Mouse (Mus musculus): ENCODE measurements around the gene Ptprg.

Ptprg gene

GRCm38 (mm10) chr14:11592650-11593049 is 39.3 kb downstream of the Ptprg start:
- Histone ChIP-seq H3K4me3 (replicated peaks; ENCODE audit: low read length) (no peak overlapping the region), H3K27me3 (ENCODE audit: insufficient read depth, low read length) (no peaks in the 10 kb centered on the region), H3K4me1 (replicated peaks; ENCODE audit: low read depth, low read length) (peaks cover 48% of the 10 kb centered on the region), H3K9me3 (ENCODE audit: low read length) (no peaks in the 10 kb centered on the region), H3K36me3 (ENCODE audit: insufficient read depth, low read length) (no peaks in the 10 kb centered on the region)
- TF ChIP-seq CTCF (conservative IDR thresholded peaks at IDR 0.05; ENCODE audit: low read length) (no peak), POU5F1 (IDR thresholded peaks at IDR 0.05; ENCODE audit: borderline replicate concordance, low read length) (no peak), NANOG (IDR thresholded peaks at IDR 0.05; ENCODE audit: borderline replicate concordance, low read length) (no peak)

DNA sequence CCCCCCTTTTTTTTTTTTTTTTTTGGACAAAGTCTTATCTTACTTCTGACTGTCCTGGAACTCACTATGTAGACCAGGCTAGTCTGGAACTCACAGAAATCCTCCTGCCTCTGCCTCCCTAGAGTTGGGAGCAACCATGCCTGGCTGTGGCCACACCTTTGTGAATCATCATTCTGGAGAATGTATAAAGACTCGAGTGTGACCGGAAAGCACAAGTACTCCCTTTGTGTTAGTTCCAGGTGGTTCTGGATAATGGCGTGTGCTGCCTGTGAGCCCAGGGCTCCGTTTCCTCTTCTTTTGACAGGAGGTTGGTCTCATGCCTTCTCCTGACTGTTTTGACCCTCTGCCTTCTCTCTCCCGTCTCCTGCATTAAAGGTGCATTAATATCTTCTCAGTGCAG is 41.0 kb downstream of the Ptprg start:
- H3K4me1 ChIP-seq (replicated peaks; ENCODE audit: low read depth, low read length), result peaks cover 52% of the 10 kb centered on the region
- no peaks in the 10 kb centered on the region for H3K9me3 ChIP-seq (ENCODE audit: low read length)
- H3K27me3 ChIP-seq (ENCODE audit: insufficient read depth, low read length), result no peaks in the 10 kb centered on the region
- TF ChIP-seq POU5F1 (IDR thresholded peaks at IDR 0.05; ENCODE audit: borderline replicate concordance, low read length) (no peak), NANOG (IDR thresholded peaks at IDR 0.05; ENCODE audit: borderline replicate concordance, low read length) (no peak), CTCF (conservative IDR thresholded peaks at IDR 0.05; ENCODE audit: low read length) (no peak)
- H3K36me3 ChIP-seq (ENCODE audit: insufficient read depth, low read length), result no peaks in the 10 kb centered on the region
- no peak overlapping the region for H3K4me3 ChIP-seq (replicated peaks; ENCODE audit: low read length)

GRCm38 (mm10) chr14:11604133-11604865 is 51.0 kb downstream of the Ptprg start:
- H3K27me3 ChIP-seq (ENCODE audit: insufficient read depth, low read length), result no peaks in the 10 kb centered on the region
- no peak overlapping the region for H3K4me3 ChIP-seq (replicated peaks; ENCODE audit: low read length)
- TF ChIP-seq POU5F1 (IDR thresholded peaks at IDR 0.05; ENCODE audit: borderline replicate concordance, low read length) (no peak), NANOG (IDR thresholded peaks at IDR 0.05; ENCODE audit: borderline replicate concordance, low read length) (no peak), CTCF (conservative IDR thresholded peaks at IDR 0.05; ENCODE audit: low read length) (no peak)
- no peaks in the 10 kb centered on the region for H3K36me3 ChIP-seq (ENCODE audit: insufficient read depth, low read length)
- H3K9me3 ChIP-seq (ENCODE audit: low read length), result 0 out of 2 replicates have a peak, but pooled peaks cover 2% of the 10 kb centered on the region
- peaks cover 8% of the 10 kb centered on the region for H3K4me1 ChIP-seq (replicated peaks; ENCODE audit: low read depth, low read length)

GRCm38 (mm10) chr14:11608366-11608765 is 55.0 kb downstream of the Ptprg start:
- no peaks in the 10 kb centered on the region for H3K36me3 ChIP-seq (ENCODE audit: insufficient read depth, low read length)
- no peak overlapping the region for H3K4me3 ChIP-seq (replicated peaks; ENCODE audit: low read length)
- H3K4me1 ChIP-seq (replicated peaks; ENCODE audit: low read depth, low read length), result peaks cover 13% of the 10 kb centered on the region
- H3K27me3 ChIP-seq (ENCODE audit: insufficient read depth, low read length), result no peaks in the 10 kb centered on the region
- TF ChIP-seq POU5F1 (IDR thresholded peaks at IDR 0.05; ENCODE audit: borderline replicate concordance, low read length), result no peak
- TF ChIP-seq CTCF (conservative IDR thresholded peaks at IDR 0.05; ENCODE audit: low read length), result no peak
- no peak for TF ChIP-seq NANOG (IDR thresholded peaks at IDR 0.05; ENCODE audit: borderline replicate concordance, low read length)
- H3K9me3 ChIP-seq (ENCODE audit: low read length), result 0 out of 2 replicates have a peak, but pooled peaks cover 2% of the 10 kb centered on the region

- Histone ChIP-seq H3K9me3 (ENCODE audit: low read length) (0 out of 2 replicates have a peak, but pooled peaks cover 2% of the 10 kb centered on the region), H3K4me1 (replicated peaks; ENCODE audit: low read depth, low read length) (peaks cover 13% of the 10 kb centered on the region), H3K27me3 (ENCODE audit: insufficient read depth, low read length) (no peaks in the 10 kb centered on the region), H3K4me3 (replicated peaks; ENCODE audit: low read length) (no peak overlapping the region), H3K36me3 (ENCODE audit: insufficient read depth, low read length) (no peaks in the 10 kb centered on the region)
- no peak for TF ChIP-seq NANOG (IDR thresholded peaks at IDR 0.05; ENCODE audit: borderline replicate concordance, low read length)
- no peak for TF ChIP-seq POU5F1 (IDR thresholded peaks at IDR 0.05; ENCODE audit: borderline replicate concordance, low read length)
- no peak for TF ChIP-seq CTCF (conservative IDR thresholded peaks at IDR 0.05; ENCODE audit: low read length)
Observed at GRCm38 (mm10) chr14:11609857-11610582, 56.7 kb downstream of the Ptprg start.

GRCm38 (mm10) chr14:11612426-11612825 is 59.1 kb downstream of the Ptprg start:
- Histone ChIP-seq H3K36me3 (ENCODE audit: insufficient read depth, low read length) (no peaks in the 10 kb centered on the region), H3K4me1 (replicated peaks; ENCODE audit: low read depth, low read length) (peaks cover 13% of the 10 kb centered on the region), H3K9me3 (ENCODE audit: low read length) (no peaks in the 10 kb centered on the region), H3K4me3 (replicated peaks; ENCODE audit: low read length) (no peak overlapping the region), H3K27me3 (ENCODE audit: insufficient read depth, low read length) (no peaks in the 10 kb centered on the region)
- TF ChIP-seq NANOG (IDR thresholded peaks at IDR 0.05; ENCODE audit: borderline replicate concordance, low read length), result no peak
- no peak for TF ChIP-seq CTCF (conservative IDR thresholded peaks at IDR 0.05; ENCODE audit: low read length)
- no peak for TF ChIP-seq POU5F1 (IDR thresholded peaks at IDR 0.05; ENCODE audit: borderline replicate concordance, low read length)

DNA sequence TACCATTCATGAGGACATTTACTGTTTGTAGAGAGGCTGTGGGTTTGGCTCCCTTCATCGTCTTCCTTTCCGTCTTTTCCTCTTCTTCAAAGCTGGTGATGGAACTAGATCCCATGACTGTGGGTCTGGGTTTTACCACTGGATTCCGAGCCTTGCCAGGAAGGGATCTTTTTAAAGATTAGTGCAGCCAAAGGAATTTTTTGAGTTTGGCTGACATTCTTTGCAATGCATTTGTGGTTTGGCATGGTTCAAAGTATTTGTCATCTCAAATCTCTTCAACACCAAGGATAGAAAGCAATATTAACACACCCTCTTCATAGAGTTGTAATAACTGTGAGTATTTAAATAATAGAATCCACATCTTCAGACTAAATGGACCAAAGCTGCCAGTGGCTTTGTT is 59.8 kb downstream of the Ptprg start:
- H3K4me1 ChIP-seq (replicated peaks; ENCODE audit: low read depth, low read length), result peaks cover 13% of the 10 kb centered on the region
- H3K4me3 ChIP-seq (replicated peaks; ENCODE audit: low read length), result no peak overlapping the region
- TF ChIP-seq NANOG (IDR thresholded peaks at IDR 0.05; ENCODE audit: borderline replicate concordance, low read length) (no peak), POU5F1 (IDR thresholded peaks at IDR 0.05; ENCODE audit: borderline replicate concordance, low read length) (no peak), CTCF (conservative IDR thresholded peaks at IDR 0.05; ENCODE audit: low read length) (no peak)
- no peaks in the 10 kb centered on the region for H3K36me3 ChIP-seq (ENCODE audit: insufficient read depth, low read length)
- no peaks in the 10 kb centered on the region for H3K27me3 ChIP-seq (ENCODE audit: insufficient read depth, low read length)
- H3K9me3 ChIP-seq (ENCODE audit: low read length), result no peaks in the 10 kb centered on the region

DNA sequence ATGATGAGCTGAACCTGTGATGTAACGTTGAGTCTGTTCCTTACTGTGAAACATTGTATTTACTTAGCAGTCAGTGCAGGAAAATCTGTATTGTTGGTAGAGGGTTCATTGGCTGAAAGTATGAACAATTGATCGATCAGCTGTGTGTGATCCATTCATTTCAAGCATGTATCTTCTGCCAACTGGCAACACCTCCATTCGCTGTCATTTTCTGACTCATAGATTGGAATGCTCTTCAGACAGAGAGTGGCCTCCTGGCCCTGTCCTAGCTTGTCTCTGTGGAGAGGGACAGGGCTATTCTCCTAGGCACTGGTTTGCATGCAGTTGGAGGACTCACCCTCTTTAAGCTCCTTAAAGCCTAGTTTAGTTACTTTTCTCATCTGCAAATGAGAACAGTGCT is 62.4 kb downstream of the Ptprg start:
- Histone ChIP-seq H3K4me1 (replicated peaks; ENCODE audit: low read depth, low read length) (peaks cover 21% of the 10 kb centered on the region), H3K4me3 (replicated peaks; ENCODE audit: low read length) (no peak overlapping the region), H3K27me3 (ENCODE audit: insufficient read depth, low read length) (no peaks in the 10 kb centered on the region), H3K36me3 (ENCODE audit: insufficient read depth, low read length) (no peaks in the 10 kb centered on the region), H3K9me3 (ENCODE audit: low read length) (peaks cover 5% of the 10 kb centered on the region; the same call in 1 of the 2 replicates)
- TF ChIP-seq CTCF (conservative IDR thresholded peaks at IDR 0.05; ENCODE audit: low read length), result no peak
- no peak for TF ChIP-seq POU5F1 (IDR thresholded peaks at IDR 0.05; ENCODE audit: borderline replicate concordance, low read length)
- no peak for TF ChIP-seq NANOG (IDR thresholded peaks at IDR 0.05; ENCODE audit: borderline replicate concordance, low read length)

Data from E14TG2a.4 (cell line).